Mouse (Mus musculus) neural tube, embryonic 14.5 days (tissue): ENCODE results near the gene 4632433K11Rik. TPM values are rescaled to one million over a fixed set of nuclear protein-coding genes. Genes with fewer than 3 reads are reported as not detected.

ENCODE experiments used
- polyA plus RNA-seq: library from polyadenylated mRNA; unstranded; fragments of >200 nt; fragmentation: Nextera tagmentation; extraction: Ambion mirVana; gene quantifications from 2 replicates; pipeline ENCODE4 v1.2.1, GENCODE M21; 2014

Gene 4632433K11Rik
- polyA plus RNA-seq, 1 experiment from 2014 or later: not detected

Other genes with a start within 250 kb of the 4632433K11Rik start
- gene Tmem238, start 244.5 kb upstream of the 4632433K11Rik start, polyA plus RNA-seq: 3.5 and 3.6 TPM in 2 replicates
- gene Rpl28, start 241.2 kb upstream of the 4632433K11Rik start, polyA plus RNA-seq: 154 and 173 TPM in 2 replicates
- gene Ube2s, start 221.5 kb upstream of the 4632433K11Rik start, polyA plus RNA-seq: 249 and 263 TPM in 2 replicates
- 16.8 and 18.7 TPM in 2 replicates for gene Shisa7, start 189.4 kb upstream of the 4632433K11Rik start, polyA plus RNA-seq
- 3.2 and 3.9 TPM in 2 replicates for gene Isoc2b, start 163.9 kb upstream of the 4632433K11Rik start, polyA plus RNA-seq
- 0.58 and 0.76 TPM in 2 replicates for gene Isoc2a, start 157.0 kb upstream of the 4632433K11Rik start, polyA plus RNA-seq
- 0.37 and 0.41 TPM in 2 replicates for gene Gm36210, start 127.6 kb upstream of the 4632433K11Rik start, polyA plus RNA-seq
- gene Zfp628, start 118.9 kb upstream of the 4632433K11Rik start, polyA plus RNA-seq: 2.8 and 3.7 TPM in 2 replicates
- 24.4 and 27.9 TPM in 2 replicates for gene Nat14, start 112.1 kb upstream of the 4632433K11Rik start, polyA plus RNA-seq
- gene Ssc5d, start 108.3 kb upstream of the 4632433K11Rik start, polyA plus RNA-seq: 0.40 and 1.3 TPM in 2 replicates
- gene Sbk2, start 69.7 kb upstream of the 4632433K11Rik start, polyA plus RNA-seq: not detected in 2 replicates
- gene Sbk3, start 63.0 kb upstream of the 4632433K11Rik start, polyA plus RNA-seq: 0.52 and 0.75 TPM in 2 replicates
- gene Zfp579, start 38.0 kb upstream of the 4632433K11Rik start, polyA plus RNA-seq: 55.6 and 67.7 TPM in 2 replicates
- gene Zfp524, start 19.7 kb upstream of the 4632433K11Rik start, polyA plus RNA-seq: 5.9 and 7.9 TPM in 2 replicates
- 27.2 and 30.4 TPM in 2 replicates for gene Fiz1, start 19.4 kb upstream of the 4632433K11Rik start, polyA plus RNA-seq
- 2.6 and 2.7 TPM in 2 replicates for gene Gm44973, start 18.6 kb upstream of the 4632433K11Rik start, polyA plus RNA-seq
- 5.9 and 6.8 TPM in 2 replicates for gene Zfp865, start 13.7 kb upstream of the 4632433K11Rik start, polyA plus RNA-seq
- 53.6 and 64.8 TPM in 2 replicates for gene Ccdc106, start 13.6 kb upstream of the 4632433K11Rik start, polyA plus RNA-seq
- 6.6 and 8.5 TPM in 2 replicates for gene Zfp784, start 4.3 kb downstream of the 4632433K11Rik start, polyA plus RNA-seq
- gene Zfp580, start 17.4 kb downstream of the 4632433K11Rik start, polyA plus RNA-seq: 102 and 111 TPM in 2 replicates
- 83.0 and 84.2 TPM in 2 replicates for gene U2af2, start 28.0 kb downstream of the 4632433K11Rik start, polyA plus RNA-seq
- gene Epn1, start 46.1 kb downstream of the 4632433K11Rik start, polyA plus RNA-seq: 97.9 and 112 TPM in 2 replicates
- gene Rfpl4, start 82.8 kb downstream of the 4632433K11Rik start, polyA plus RNA-seq: not detected in 2 replicates
- 1.2 TPM in 1 of 2 replicates, not detected in the other for gene Rasl2-9, start 91.8 kb downstream of the 4632433K11Rik start, polyA plus RNA-seq
- 0.04 and 0.10 TPM in 2 replicates for gene Vmn1r55, start 115.6 kb downstream of the 4632433K11Rik start, polyA plus RNA-seq
- gene Vmn1r56, start 162.6 kb downstream of the 4632433K11Rik start, polyA plus RNA-seq: not detected in 2 replicates
- gene Vmn1r57, start 184.4 kb downstream of the 4632433K11Rik start, polyA plus RNA-seq: not detected in 2 replicates